13 mouse cellular contexts compared by ENCODE assay signal in genomic region chr10:43588470-43589177, GRCm38 (mm10). TPM values are rescaled to one million over a fixed set of nuclear protein-coding genes. Genes with fewer than 3 reads are reported as not detected.
DNase-seq lines count a peak whose midpoint lies in the region; ATAC-seq lines count a peak whose summit lies in the region.
"Had no signal": no experiment of that assay in that cellular context is flagged by ENCODE, and none has a peak within 500 bp of the region (broad histone marks: within the 10 kb centered on the region; RNA-seq: fewer than 3 reads in every experiment).

No protein-coding gene starts in this region.

- no peak for DNase-seq in embryonic facial prominence, embryonic 11.5 days (ENCODE audit: low spot score)
- no peak for DNase-seq in embryonic facial prominence, embryonic 10.5 days (ENCODE audit: low spot score)
- peak; percentile 58 for DNase-seq in A20 (ENCODE audit: low read depth, low spot score)
- DNase-seq in liver, embryonic 13.5 days, result no peak
- no peak for DNase-seq in right cerebral cortex, postnatal 25 days
- no peak for DNase-seq in embryo, embryonic 9.5 days (ENCODE audit: extremely low spot score)
- DNase-seq in adrenal gland, adult 18-20 months (ENCODE audit: low spot score in 2 of 2), result no peak
- DNase-seq: cerebellum, postnatal 10 days; right cerebral cortex, postnatal 4 days had no signal

- WGBS in embryonic facial prominence, embryonic 11.5 days, result 74% methylated on average over 8 of the region's 8 CpGs
- 76% methylated on average over 8 of the region's 8 CpGs for WGBS in embryonic facial prominence, embryonic 10.5 days
- WGBS in intestine, embryonic 16.5 days, result 63% methylated on average over 8 of the region's 8 CpGs
- WGBS in liver, embryonic 13.5 days (ENCODE audit: insufficient replicate concordance), result 40% methylated on average over 8 of the region's 8 CpGs

- no peaks in the 10 kb centered on the region for H3K9me3 ChIP-seq in embryonic facial prominence, embryonic 11.5 days (replicated peaks; ENCODE audit: control insufficient read depth, low read length)
- H3K9me3 ChIP-seq in embryonic facial prominence, embryonic 10.5 days, result no peaks in the 10 kb centered on the region
- no peaks in the 10 kb centered on the region for H3K9me3 ChIP-seq in intestine, embryonic 16.5 days (ENCODE audit: control insufficient read depth, low read length)
- no peaks in the 10 kb centered on the region for H3K9me3 ChIP-seq in liver, embryonic 13.5 days (replicated peaks)
- H3K9me3 ChIP-seq: limb, embryonic 15.5 days had no signal

- H3K4me3 ChIP-seq in embryonic facial prominence, embryonic 11.5 days (ENCODE audit: low read depth, low read length), result no peak overlapping the region
- no peak overlapping the region for H3K4me3 ChIP-seq in embryonic facial prominence, embryonic 10.5 days
- no peak overlapping the region for H3K4me3 ChIP-seq in intestine, embryonic 16.5 days (ENCODE audit: low read length)
- no peak overlapping the region for H3K4me3 ChIP-seq in liver, embryonic 13.5 days (replicated peaks)
- H3K4me3 ChIP-seq: erythroblast, embryonic 14.5 days; limb, embryonic 15.5 days had no signal

- no peak overlapping the region for H3K4me2 ChIP-seq in embryonic facial prominence, embryonic 11.5 days (ENCODE audit: low read depth, low read length)
- H3K4me2 ChIP-seq in intestine, embryonic 16.5 days (ENCODE audit: low read depth, low read length), result peak overlapping the region; percentile 21; the same call in 1 of the 2 replicates
- 0 out of 2 replicates have a peak overlapping the region, but pooled peaks have one; percentile 8 for H3K4me2 ChIP-seq in liver, embryonic 13.5 days
- H3K4me2 ChIP-seq: hindbrain, embryonic 14.5 days; limb, embryonic 15.5 days had no signal

- peaks cover 6% of the 10 kb centered on the region for H3K36me3 ChIP-seq in embryonic facial prominence, embryonic 11.5 days (replicated peaks; ENCODE audit: control insufficient read depth, insufficient read depth, low read depth, low read length)
- H3K36me3 ChIP-seq in embryonic facial prominence, embryonic 10.5 days (replicated peaks), result peaks cover 30% of the 10 kb centered on the region
- H3K36me3 ChIP-seq in intestine, embryonic 16.5 days (ENCODE audit: control insufficient read depth, insufficient read depth, low read length), result no peaks in the 10 kb centered on the region
- peaks cover 30% of the 10 kb centered on the region for H3K36me3 ChIP-seq in liver, embryonic 13.5 days

- H3K27me3 ChIP-seq in embryonic facial prominence, embryonic 11.5 days (ENCODE audit: control insufficient read depth, insufficient read depth, low read length), result no peaks in the 10 kb centered on the region
- H3K27me3 ChIP-seq in embryonic facial prominence, embryonic 10.5 days (replicated peaks; ENCODE audit: low read depth, poor library complexity, severe bottlenecking), result no peaks in the 10 kb centered on the region
- no peaks in the 10 kb centered on the region for H3K27me3 ChIP-seq in intestine, embryonic 16.5 days (replicated peaks; ENCODE audit: control insufficient read depth, insufficient read depth, low read length)
- no peaks in the 10 kb centered on the region for H3K27me3 ChIP-seq in liver, embryonic 13.5 days
- H3K27me3 ChIP-seq: limb, embryonic 15.5 days had no signal

- 0 out of 2 replicates have a peak overlapping the region, but pooled peaks have one; percentile 9 for H3K9ac ChIP-seq in embryonic facial prominence, embryonic 11.5 days (replicated peaks; ENCODE audit: low read length)
- H3K9ac ChIP-seq in intestine, embryonic 16.5 days (ENCODE audit: low read depth, low read length), result no peak overlapping the region
- peak overlapping the region; percentile 63 for H3K9ac ChIP-seq in liver, embryonic 13.5 days
- H3K9ac ChIP-seq: hindbrain, embryonic 14.5 days; limb, embryonic 15.5 days had no signal

- ATAC-seq in embryonic facial prominence, embryonic 11.5 days (replicated peaks; ENCODE audit: insufficient number of reproducible peaks, low FRiP score, low TSS enrichment, low read depth), result no peak
- peak; percentile 87 for ATAC-seq in intestine, embryonic 16.5 days
- ATAC-seq in liver, embryonic 13.5 days (ENCODE audit: low read depth), result peak; percentile 31; the same call in 1 of the 2 replicates

- H3K4me1 ChIP-seq in embryonic facial prominence, embryonic 11.5 days (ENCODE audit: control insufficient read depth, insufficient read depth, low read length), result no peaks in the 10 kb centered on the region
- peaks cover 13% of the 10 kb centered on the region for H3K4me1 ChIP-seq in embryonic facial prominence, embryonic 10.5 days
- H3K4me1 ChIP-seq in intestine, embryonic 16.5 days (ENCODE audit: control insufficient read depth, insufficient read depth, low read length), result 0 out of 2 replicates have a peak, but pooled peaks cover 5% of the 10 kb centered on the region
- H3K4me1 ChIP-seq in liver, embryonic 13.5 days (replicated peaks), result peaks cover 75% of the 10 kb centered on the region

- no peak overlapping the region for H3K27ac ChIP-seq in embryonic facial prominence, embryonic 11.5 days (replicated peaks; ENCODE audit: low read depth, low read length)
- no peak overlapping the region for H3K27ac ChIP-seq in embryonic facial prominence, embryonic 10.5 days (replicated peaks)
- peak overlapping the region; percentile 76 for H3K27ac ChIP-seq in intestine, embryonic 16.5 days (ENCODE audit: low read length)
- peak overlapping the region; percentile 88 for H3K27ac ChIP-seq in liver, embryonic 13.5 days
- H3K27ac ChIP-seq: hindbrain, embryonic 14.5 days; limb, embryonic 15.5 days had no signal

RNA-seq across cellular contexts. Expression of gene Cd24a, which starts 10.5 kb away (rescaled TPM):
- 595 and 626 TPM in 2 replicates for polyA plus RNA-seq in embryonic facial prominence, embryonic 11.5 days (2014; fragmentation: Nextera tagmentation; extraction: Ambion mirVana)
- polyA plus RNA-seq in embryonic facial prominence, embryonic 10.5 days (2016; fragmentation: Nextera tagmentation; extraction: Ambion mirVana), result 362 and 367 TPM in 2 replicates
- polyA plus RNA-seq in intestine, embryonic 16.5 days (2015; fragmentation: Nextera tagmentation; extraction: Ambion mirVana), result 138 and 165 TPM in 2 replicates
- polyA plus RNA-seq in liver, embryonic 13.5 days (2015; fragmentation: Nextera tagmentation; extraction: Ambion mirVana), result 899 and 1,125 TPM in 2 replicates
- total RNA-seq in adrenal gland, adult 18-20 months (2021), result 10 to 100 TPM; 19.6 to 27.0 TPM

RNA-seq across cellular contexts. Expression of gene 1700021F05Rik, which starts 47.8 kb away (rescaled TPM):
- 68.1 and 68.6 TPM in 2 replicates for polyA plus RNA-seq in embryonic facial prominence, embryonic 11.5 days (2014; fragmentation: Nextera tagmentation; extraction: Ambion mirVana)
- 60.1 and 66.2 TPM in 2 replicates for polyA plus RNA-seq in embryonic facial prominence, embryonic 10.5 days (2016; fragmentation: Nextera tagmentation; extraction: Ambion mirVana)
- polyA plus RNA-seq in intestine, embryonic 16.5 days (2015; fragmentation: Nextera tagmentation; extraction: Ambion mirVana), result 69.6 and 78.8 TPM in 2 replicates
- polyA plus RNA-seq in liver, embryonic 13.5 days (2015; fragmentation: Nextera tagmentation; extraction: Ambion mirVana), result 40.1 and 51.7 TPM in 2 replicates
- 10 to 100 TPM; 60.2 to 81.3 TPM for total RNA-seq in adrenal gland, adult 18-20 months (2021)

Comparison
In these comparisons a context has a peak if more than half of its experiments do, and no peak if none do; other contexts are left out.
1. H3K27ac ChIP-seq: peak in intestine, embryonic 16.5 days (single experiment) and liver, embryonic 13.5 days (single experiment); none in embryonic facial prominence, embryonic 11.5 days (single experiment) and embryonic facial prominence, embryonic 10.5 days (single experiment).